Mouse (Mus musculus) midbrain, postnatal 0 days (tissue): ENCODE data around the gene Lrr1. TPM values are rescaled to one million over a fixed set of nuclear protein-coding genes. Genes with fewer than 3 reads are reported as not detected.
"Not testable (repeated sequence)": the region's sequence is repeated elsewhere in the genome, so short reads cannot be mapped to it uniquely, and the experiment has no call there.

Experiments used
- ATAC-seq: fragments of 200-750 bp; cut with Nextera tagmentation; 2 replicates; pipeline ENCODE4 v1.8.0; 2017; ENCODE audit warnings: moderate number of reproducible peaks, mild to moderate bottlenecking, moderate TSS enrichment, moderate library complexity; ENCODE audit not compliant: low FRiP score
- DNase-seq: peaks from one replicate; pipeline ENCODE4 v3.0.0-alpha.2; 2015; ENCODE audit warnings: low spot score
- H3K27ac ChIP-seq: fragments of 300-500 bp; sonication (generic); 2 replicates; pipeline ENCODE4 v1.5.1; 2014; ENCODE audit warnings: low read depth, mild to moderate bottlenecking, low read length, mixed read lengths
- H3K27me3 ChIP-seq: fragments of 300-500 bp; sonication (generic); 2 replicates; pipeline ENCODE4 v1.6.1; 2014; ENCODE audit warnings: low read length, control low read depth, mixed read lengths; ENCODE audit not compliant: insufficient read depth
- H3K36me3 ChIP-seq: fragments of 300-500 bp; sonication (generic); 2 replicates; pipeline ENCODE4 v1.6.1; 2014; ENCODE audit warnings: low read length, control low read depth, mixed read lengths; ENCODE audit not compliant: insufficient read depth
- H3K4me1 ChIP-seq: fragments of 300-500 bp; sonication (generic); 2 replicates; pipeline ENCODE4 v1.6.1; 2014; ENCODE audit warnings: mild to moderate bottlenecking, control low read depth, antibody characterized with exemption, low read length, mixed read lengths; ENCODE audit not compliant: insufficient read depth
- H3K4me2 ChIP-seq: fragments of 300-500 bp; sonication (generic); 2 replicates; pipeline ENCODE4 v1.6.1; 2014; ENCODE audit warnings: low read depth, mild to moderate bottlenecking, low read length, mixed read lengths; ENCODE audit not compliant: poor library complexity, severe bottlenecking
- H3K4me3 ChIP-seq: fragments of 300-500 bp; sonication (generic); 2 replicates; pipeline ENCODE4 v1.5.1; 2014; ENCODE audit warnings: low read depth, mild to moderate bottlenecking, low read length, moderate library complexity
- H3K9ac ChIP-seq: fragments of 300-500 bp; sonication (generic); replicated peaks from 2 replicates; pipeline ENCODE4 v1.6.1; 2014; ENCODE audit warnings: mild to moderate bottlenecking, low read length, moderate library complexity, mixed read lengths; ENCODE audit not compliant: poor library complexity, severe bottlenecking
- H3K9me3 ChIP-seq: fragments of 300-500 bp; sonication (generic); 2 replicates; pipeline ENCODE4 v1.6.1; 2016; ENCODE audit warnings: low read length, control low read depth
- CTCF ChIP-seq: IDR thresholded peaks from 2 replicates; pipeline ENCODE4 v1.5.1; 2016; ENCODE audit warnings: antibody characterized with exemption, mild to moderate bottlenecking
- WGBS: fragments of 180-500 bp; shearing (Covaris S2); extraction: QIAGEN DNeasy Blood & Tissue Kit; methylation state at CpG from one replicate; pipeline ENCODE4 v1.1.7; 2014; 5-methylcytosine and 5-hydroxymethylcytosine counted together
- polyA plus RNA-seq: library from polyadenylated mRNA; unstranded; fragments of >200 nt; fragmentation: Nextera tagmentation; extraction: Ambion mirVana; gene quantifications from 2 replicates; pipeline ENCODE4 v1.2.1, GENCODE M21; 2015
- total RNA-seq: library from RNA; depleted of rRNA; stranded (reverse); fragments of >200 nt; gene quantifications from 2 replicates; pipeline ENCODE4 v1.2.3, GENCODE M21; 2014

Lrr1 gene
- total and polyA plus RNA-seq, 2 experiments from 2014 or later = 1.2 to 1.6 TPM

DNA sequence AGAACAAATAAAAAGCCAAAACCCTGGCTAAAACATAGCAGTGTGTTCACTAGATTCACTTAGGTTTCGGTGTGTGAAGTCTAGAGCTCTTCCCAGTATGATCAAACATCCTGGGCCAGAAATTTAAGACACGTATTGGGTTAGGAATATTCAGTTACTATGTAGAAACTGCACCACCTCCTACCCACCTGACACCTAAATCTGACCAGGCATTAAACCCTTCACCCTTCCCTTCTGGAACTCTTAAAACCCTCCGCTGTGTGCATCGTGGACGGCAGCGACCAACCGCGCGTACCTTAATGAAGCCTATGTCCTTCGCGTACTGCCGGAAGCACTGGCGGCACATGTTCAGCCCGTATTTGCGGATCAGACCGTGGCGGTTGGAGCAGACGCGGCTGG, 10.2 kb upstream of the Lrr1 start:
- Histone ChIP-seq H3K27ac (peak overlapping the region; percentile 86), H3K36me3 (peaks cover 4% of the 10 kb centered on the region; the same call in 1 of the 2 replicates), H3K9ac (peak overlapping the region; percentile 85), H3K4me1 (no peaks in the 10 kb centered on the region), H3K4me3 (peak overlapping the region; percentile 58), H3K4me2 (peak overlapping the region; percentile 61), H3K27me3 (no peaks in the 10 kb centered on the region), H3K9me3 (no peaks in the 10 kb centered on the region)
- no peak for TF ChIP-seq CTCF
- ATAC-seq (peak; percentile 13; the same call in 1 of the 2 replicates), DNase-seq (peak; percentile 42)
- under 1% methylated on average over 19 of the region's 19 CpGs for WGBS

DNA sequence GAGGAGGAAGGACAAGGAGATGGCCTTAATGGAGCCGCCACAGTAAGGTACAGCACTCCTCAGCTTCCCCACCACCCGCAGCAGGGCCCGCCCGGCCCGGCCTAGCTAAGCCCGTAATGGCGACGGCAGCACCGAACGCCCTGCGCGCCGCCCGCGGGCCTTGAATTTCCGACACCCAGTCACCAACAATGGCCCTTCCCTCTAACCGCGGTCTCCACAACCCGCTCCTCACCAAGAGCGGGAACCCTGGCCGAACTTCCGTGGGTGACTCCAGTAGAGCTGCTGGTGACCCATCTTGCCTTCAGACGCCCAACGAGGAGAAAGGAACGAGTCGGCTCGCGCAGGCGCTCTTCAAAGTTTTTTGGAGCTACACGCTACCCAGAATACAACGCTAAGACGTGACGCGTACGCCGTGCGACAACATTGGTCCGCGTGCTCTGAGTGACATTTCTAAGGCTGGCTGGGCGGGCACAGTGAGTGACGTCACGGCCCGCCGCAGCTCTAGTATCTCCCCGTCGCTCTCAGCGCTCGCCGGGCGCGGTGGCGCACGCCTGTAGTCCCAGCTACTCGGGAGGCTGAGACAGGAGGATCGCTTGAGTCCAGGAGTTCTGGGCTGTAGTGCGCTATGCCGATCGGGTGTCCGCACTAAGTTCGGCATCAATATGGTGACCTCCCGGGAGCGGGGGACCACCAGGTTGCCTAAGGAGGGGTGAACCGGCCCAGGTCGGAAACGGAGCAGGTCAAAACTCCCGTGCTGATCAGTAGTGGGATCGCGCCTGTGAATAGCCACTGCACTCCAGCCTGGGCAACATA, 9.6 kb upstream of the Lrr1 start, which contains the start of gene Rps29:
Gene Rps29, minus strand, starts transcription at position 422 of the 813 bp plus-strand sequence.
- Histone ChIP-seq H3K4me3 (peak within 1 kb of the TSS; percentile 58), H3K4me2 (peak within 1 kb of the TSS; percentile 61), H3K27ac (peak within 1 kb of the TSS; percentile 86), H3K9ac (peak within 1 kb of the TSS; percentile 85)
- ATAC-seq (peak; percentile 100), DNase-seq (peak; percentile 100)
- not testable (repeated sequence) for H3K9me3 ChIP-seq, H3K27me3 ChIP-seq, H3K36me3 ChIP-seq, H3K4me1 ChIP-seq
- under 1% methylated on average over 54 of the region's 68 CpGs for WGBS

DNA sequence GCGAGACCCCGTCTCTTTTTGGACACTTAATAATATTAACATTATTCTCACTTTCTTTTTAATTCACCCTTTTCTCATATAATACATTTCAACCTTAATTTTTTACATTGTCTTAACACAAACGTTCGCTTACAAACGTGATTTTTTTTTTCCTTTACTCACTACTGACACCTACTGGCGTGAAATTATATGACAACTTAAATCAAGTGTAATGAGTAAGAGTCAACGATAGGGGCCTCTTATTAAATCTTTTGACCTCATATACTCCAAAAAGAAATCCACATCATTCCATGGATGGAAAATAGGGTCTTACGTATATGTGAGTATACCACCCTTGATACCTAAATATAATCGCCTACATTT, 9.1 kb upstream of the Lrr1 start:
- Histone ChIP-seq H3K4me1 (no peaks in the 10 kb centered on the region), H3K27ac (peak overlapping the region; percentile 43; the same call in 1 of the 2 replicates), H3K4me2 (no peak overlapping the region), H3K9ac (no peak overlapping the region), H3K27me3 (no peaks in the 10 kb centered on the region), H3K36me3 (peaks cover 4% of the 10 kb centered on the region; the same call in 1 of the 2 replicates), H3K4me3 (peak overlapping the region; percentile 58; the same call in 1 of the 2 replicates), H3K9me3 (no peaks in the 10 kb centered on the region)
- peak; percentile 9; the same call in 1 of the 2 replicates for ATAC-seq
- DNase-seq = peak; percentile 81
- 6% methylated on average over 9 of the region's 9 CpGs for WGBS
- peak; percentile 89 for TF ChIP-seq CTCF

DNA sequence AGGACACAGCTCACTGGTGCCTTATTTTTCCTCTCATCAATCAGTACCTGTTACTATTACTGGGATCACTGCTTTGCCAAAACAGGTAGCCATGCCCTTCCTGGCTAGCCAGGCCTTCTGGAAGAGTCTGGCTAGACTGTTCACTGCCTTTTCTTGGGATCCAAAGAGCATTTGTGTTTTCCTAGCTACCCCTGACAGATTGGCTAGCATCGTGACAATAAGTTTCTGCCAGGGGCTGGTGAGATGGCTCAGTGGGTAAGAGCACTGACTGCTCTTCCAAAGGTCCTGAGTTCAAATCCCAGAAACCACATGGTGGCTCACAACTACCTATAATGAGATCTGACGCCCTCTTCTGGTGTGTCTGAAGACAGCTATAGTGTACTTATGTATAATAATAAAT, 7.9 kb upstream of the Lrr1 start:
- H3K9ac ChIP-seq, ATAC-seq: not testable (repeated sequence)
- WGBS = 90% methylated on average over 2 of the region's 2 CpGs

DNA sequence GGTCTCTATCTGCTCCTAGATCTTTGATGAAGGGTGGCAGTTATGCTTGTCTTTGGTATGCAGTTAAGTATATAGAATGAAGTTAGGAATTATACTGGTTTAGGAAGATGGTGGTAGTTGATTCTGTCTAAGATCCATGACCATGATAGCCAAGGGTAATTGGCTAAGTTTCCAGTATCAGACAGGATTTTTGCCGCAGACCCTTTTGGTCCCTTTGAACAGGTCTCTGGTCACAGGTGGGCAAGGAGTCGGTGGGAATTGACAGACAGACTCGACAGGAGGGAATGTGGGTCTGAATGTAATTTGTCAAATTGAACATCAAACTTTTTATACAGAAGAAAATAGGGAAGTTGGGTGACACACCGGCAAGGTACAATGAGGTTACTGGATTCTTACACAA, 5.0 kb upstream of the Lrr1 start:
- not testable (repeated sequence) for H3K4me1 ChIP-seq

More for the DNA sequence above, 7.9 kb upstream of the Lrr1 start:
- not testable (repeated sequence) for DNase-seq, H3K27ac ChIP-seq, H3K4me2 ChIP-seq, H3K36me3 ChIP-seq, H3K4me3 ChIP-seq, H3K9me3 ChIP-seq, H3K27me3 ChIP-seq, H3K4me1 ChIP-seq

DNA sequence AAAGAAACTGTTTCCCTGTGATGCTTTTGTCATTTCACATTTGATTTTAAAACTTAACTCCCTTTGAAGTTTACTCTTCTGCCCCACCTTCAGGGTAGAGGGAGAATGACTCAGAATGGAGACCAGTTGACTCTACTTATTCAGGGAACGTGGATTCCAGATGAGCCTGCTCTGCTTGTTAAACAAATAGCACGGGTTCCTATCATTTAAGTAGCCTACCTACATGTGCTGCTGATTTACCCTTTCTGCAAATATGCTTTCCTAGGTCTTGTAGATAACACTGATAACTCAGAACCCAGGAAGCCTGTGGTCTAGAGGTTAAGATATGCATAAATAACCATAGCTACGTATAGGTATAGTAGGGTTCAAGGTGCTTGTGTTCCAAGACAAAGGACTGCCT, 3.7 kb upstream of the Lrr1 start:
- WGBS = 56% methylated on average over 3 of the region's 3 CpGs
- Histone ChIP-seq H3K4me1 (no peaks in the 10 kb centered on the region; the same call in 1 of the 2 replicates), H3K27me3 (no peaks in the 10 kb centered on the region), H3K27ac (no peak overlapping the region), H3K9me3 (no peaks in the 10 kb centered on the region), H3K4me2 (no peak overlapping the region), H3K9ac (no peak overlapping the region), H3K36me3 (no peaks in the 10 kb centered on the region), H3K4me3 (no peak overlapping the region)
- no peak for DNase-seq
- no peak for ATAC-seq
- no peak for TF ChIP-seq CTCF

More for the DNA sequence above, 5.0 kb upstream of the Lrr1 start:
- H3K27me3 ChIP-seq, H3K9ac ChIP-seq, H3K4me2 ChIP-seq, H3K9me3 ChIP-seq, H3K36me3 ChIP-seq, H3K4me3 ChIP-seq, ATAC-seq, DNase-seq, H3K27ac ChIP-seq: not testable (repeated sequence)
- whole genome bisulfite sequencing = 87% methylated on average over 4 of the region's 4 CpGs

DNA sequence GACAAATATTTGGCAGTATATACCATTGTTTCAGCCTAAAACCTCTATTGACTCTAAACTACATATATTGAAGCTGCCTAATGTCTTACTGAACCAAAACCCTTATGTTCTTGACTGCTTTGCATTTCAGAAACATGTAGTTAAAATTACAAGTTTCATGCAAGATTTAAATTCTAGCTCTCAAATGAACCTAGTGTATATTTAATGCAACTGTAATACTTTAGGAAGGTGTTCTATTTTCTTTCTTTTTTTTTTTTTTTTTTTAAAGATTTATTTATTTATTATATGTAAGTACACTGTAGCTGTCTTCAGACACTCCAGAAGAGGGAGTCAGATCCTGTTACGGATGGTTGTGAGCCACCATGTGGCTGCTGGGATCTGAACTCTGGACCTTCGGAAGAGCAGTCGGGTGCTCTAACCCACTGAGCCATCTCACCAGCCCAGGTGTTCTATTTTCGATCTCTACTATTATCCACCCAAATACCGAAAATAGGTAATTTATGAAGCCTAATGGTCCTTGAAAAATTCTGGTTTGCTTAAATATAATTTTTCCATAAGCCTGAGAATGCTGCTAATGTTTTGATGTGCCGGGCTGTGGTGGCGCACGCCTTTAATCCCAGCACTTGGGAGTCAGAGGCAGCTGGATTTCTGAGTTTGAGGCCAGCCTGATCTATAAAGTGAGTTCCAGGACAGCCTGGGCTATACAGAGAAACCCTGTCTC, 1.6 kb upstream of the Lrr1 start:
- not testable (repeated sequence) for H3K4me2 ChIP-seq, H3K4me3 ChIP-seq, H3K9ac ChIP-seq, H3K27me3 ChIP-seq, DNase-seq, H3K4me1 ChIP-seq, H3K9me3 ChIP-seq, H3K27ac ChIP-seq, ATAC-seq, H3K36me3 ChIP-seq
- 64% methylated on average over 8 of the region's 8 CpGs for WGBS
